Mouse (Mus musculus): Measurements from ENCODE around the gene Vsx2.
A peak's percentile ranks its signal among the peaks of the same experiment; 100 is the strongest.

The Vsx2 gene

DNA sequence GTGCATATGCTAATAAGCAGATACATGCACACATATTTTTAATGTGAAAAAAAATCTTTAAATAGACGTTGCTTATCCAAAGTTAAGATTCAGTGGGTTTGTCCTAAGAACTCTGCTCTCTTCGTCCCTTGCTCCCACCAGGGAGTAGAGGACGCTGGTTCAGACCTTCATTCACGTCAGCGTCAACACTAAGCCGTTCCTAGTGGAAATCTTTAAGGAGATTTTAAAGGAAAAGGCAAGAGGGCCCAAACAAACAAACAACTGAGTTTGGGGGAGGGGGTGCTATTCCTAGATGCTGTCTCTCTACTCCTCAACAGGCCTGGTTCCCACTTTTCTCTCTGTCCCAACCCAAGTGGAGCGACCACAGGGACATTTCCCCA, 2.8 kb downstream of the Vsx2 start:
- no peak for DNase-seq (ENCODE audit: low spot score)

DNA sequence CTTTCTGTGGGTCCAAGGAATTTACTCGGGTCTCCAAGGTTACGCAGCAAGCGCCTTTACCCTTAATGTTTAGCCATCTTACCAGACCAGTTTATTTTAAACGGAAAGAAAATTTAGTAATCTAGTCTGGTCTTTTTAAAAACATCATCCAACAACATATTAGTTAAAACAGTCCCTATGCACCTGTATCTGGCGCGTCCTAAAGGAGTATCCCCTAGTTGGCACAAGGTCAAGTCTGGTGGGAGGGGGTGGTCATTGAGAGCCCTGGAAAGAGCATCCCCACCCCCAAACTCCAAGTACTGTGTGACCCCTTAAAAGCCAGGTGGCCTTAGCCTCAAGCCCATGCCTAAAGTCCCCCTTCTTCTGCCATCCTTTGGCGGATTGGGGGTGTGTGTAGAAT, 3.5 kb downstream of the Vsx2 start:
- no peak for DNase-seq (ENCODE audit: low spot score)

DNA sequence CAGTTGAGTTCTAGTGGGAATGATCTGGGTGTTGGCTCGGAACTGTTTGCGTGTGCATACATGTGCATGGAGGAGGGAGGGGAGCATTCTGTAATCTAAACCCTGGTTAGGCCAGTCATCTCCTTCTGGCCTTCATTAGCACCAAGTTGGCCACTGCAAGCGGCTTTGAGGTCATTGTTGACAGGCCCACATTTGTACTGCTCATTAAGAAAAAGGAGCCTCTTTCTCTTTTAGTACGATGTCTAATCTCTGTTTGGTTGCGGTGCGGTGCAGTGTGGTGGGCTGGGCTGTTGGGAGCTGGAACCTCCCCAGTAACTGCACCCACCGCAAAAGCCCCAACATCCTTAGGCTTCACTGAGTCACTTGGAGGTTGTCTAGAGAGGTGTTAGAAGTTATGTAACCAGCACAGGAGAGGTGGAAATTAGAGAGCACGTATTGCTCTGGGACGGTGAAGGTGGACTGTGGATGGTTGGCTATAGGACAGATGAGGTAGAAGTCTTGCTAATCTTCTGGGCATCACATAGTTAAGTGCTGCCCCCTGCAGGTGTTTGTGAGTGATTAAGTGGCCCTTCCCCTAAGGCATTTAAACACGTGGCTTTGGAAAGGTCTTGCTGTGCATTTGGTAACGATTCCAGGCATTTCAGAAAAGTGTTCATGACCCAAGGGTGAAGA, 8.3 kb downstream of the Vsx2 start:
- no peak for DNase-seq (ENCODE audit: low spot score)

DNA sequence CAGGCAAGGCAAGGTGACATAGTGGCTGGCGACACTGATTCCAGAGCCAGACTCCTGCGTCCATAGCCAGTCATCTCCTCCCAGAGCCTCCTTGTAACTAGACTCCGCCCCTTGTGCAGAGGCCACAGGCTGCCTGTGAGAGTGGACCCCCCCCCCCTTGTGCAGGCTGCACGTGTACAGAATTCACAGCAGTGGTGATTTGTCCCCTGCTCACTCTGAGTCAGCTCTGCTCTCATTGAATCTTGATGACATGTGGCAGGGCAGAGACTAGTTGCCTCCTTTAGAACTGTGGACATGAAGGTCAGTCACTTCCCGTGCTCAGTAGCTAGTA, 8.8 kb downstream of the Vsx2 start:
- no peak for DNase-seq (ENCODE audit: low spot score)

DNA sequence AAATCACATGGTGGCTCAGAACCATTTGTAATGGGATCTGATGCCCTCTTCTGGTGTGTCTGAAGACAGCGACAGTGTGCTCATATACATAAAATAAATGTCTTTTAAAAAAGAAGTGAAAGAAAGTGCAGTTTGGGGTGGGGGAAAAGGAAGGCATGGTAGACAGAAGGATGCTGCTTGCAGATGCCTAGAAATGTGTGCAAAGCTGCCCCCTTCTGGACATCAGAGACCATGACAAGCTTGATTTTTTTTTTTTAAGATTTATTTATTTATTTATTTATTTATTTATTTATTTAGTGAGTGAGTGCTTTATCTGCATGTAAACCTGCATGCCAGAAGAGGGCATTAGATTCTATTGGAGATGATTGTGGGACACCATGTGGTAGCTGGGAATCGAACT, 11.7 kb downstream of the Vsx2 start:
- DNase-seq (ENCODE audit: low spot score): no peak

DNA sequence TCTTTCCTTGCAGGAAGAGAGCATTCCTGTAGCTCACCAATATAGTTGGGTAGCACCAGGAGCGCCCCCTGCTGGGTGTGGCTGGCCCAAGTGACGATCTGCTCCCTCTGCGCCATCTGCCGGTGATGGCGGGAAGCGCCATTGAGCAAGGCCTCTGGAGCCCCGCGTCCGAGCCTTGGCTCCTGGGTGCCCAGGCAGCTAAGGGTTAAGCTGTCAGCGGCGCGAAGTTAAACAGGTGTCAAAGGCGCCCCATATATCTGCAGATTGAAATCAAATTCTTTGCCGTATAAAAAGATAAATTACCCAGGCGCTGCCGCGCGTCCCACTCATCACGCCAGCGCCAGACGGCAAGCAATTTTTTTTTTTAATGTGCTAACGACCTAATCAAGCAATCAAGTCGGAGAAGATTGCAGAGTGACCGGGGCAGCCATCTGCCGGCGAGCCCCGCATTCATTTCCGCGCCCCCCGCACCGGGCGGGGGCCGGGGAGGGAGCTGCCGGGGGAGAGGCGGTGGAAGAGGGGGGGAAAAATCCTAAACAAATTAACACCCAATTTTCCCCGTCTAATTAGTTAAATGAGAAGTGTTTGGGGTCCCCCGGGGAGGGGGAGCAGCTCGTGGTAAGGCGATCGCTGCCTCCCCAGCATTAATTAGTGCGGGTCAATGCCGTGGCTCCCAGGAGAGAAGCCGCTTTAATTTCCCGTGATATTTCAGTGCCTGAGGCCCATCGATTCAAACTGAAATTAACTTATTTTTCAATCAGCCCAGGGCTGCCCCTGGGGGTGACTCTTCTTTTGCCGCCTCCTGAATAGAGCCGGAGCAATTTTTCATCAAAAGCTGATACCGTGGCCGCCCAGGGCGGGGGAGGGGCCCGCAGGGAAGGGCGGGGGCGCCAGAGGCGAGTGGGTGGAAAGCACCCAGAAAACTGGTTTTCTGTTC, 20.5 kb downstream of the Vsx2 start:
- DNase-seq (ENCODE audit: low spot score): peak; percentile 98

DNA sequence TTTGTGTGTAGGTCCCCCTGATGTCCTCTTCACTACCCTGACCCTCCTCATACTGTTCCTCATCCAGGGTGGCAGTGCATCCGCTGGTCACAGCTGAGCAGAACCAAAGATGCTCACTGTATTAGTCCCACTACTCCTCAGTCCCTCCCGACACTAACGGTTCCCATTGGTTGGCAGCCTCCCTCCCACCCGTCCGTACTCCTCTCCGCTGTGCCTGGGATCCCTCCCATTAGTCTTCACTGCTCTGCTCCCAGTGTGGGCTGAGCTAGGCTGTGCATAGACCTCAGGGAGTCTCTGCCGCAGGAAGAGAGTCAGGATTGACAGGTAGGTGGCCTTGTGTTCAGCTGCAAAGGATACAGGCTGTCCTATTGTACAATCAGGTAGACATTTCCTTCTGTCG, 28.8 kb downstream of the Vsx2 start:
- no peak for DNase-seq (ENCODE audit: low spot score)

DNA sequence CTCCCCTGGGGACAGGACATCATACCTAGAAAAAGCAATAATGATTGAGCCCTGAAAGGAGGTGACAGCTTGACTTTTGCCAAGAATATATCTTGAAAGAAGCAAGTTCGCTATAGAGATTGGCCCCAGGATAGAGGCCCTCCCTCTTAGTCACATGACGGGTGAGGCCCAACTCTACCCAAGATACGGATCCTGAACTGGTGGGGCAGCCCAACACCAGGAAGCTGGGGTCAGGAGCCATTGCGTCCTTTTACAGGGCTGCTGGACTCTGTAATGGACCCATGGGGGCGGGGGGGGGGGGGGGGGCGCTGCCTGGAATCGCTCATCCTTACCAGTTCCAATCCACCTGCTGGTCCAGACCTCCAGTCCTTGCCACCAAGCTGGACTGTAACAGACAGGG, 34.4 kb downstream of the Vsx2 start:
- no peak for DNase-seq (ENCODE audit: low spot score)

DNA sequence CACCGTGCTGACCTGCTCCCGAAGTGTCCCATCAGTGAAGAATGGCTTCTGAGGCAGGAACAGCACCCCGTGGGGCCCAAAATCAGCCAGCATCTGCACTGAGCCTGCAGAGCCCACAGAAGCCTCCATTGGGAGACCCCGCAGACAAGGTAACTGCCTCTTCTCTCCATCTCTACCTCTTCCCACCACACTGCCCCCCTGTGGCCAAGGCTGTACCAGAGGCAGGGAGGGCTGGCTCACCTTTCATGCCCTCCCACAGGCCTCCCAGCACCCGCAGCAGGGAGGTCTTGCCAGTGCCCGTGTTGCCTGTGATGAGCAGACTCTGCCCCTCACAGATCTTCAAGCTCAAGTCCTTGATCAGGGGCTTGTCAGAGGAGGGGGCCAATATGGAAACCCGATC, 36.3 kb downstream of the Vsx2 start:
- peak; percentile 70 for DNase-seq (ENCODE audit: low spot score)

DNA sequence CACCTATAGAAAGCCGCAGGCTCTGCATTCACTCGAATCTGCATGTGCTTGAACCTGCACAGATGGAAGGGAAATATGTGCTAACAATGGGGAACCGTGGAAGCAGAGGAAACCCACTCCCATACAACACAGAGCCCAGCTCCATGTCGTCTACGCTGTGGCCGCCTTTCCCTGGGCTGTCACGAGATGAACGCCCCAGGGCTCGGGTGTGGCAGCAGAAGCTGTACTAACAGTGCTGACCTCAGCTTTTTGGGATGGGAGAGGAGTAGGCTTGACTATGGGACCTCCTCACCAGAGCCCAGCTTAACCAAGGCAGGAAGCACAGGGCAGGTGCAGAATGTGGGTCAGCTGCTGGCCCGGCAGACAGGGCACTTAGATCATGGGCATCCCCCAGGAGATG, 42.2 kb downstream of the Vsx2 start:
- DNase-seq (ENCODE audit: low spot score): no peak

DNA sequence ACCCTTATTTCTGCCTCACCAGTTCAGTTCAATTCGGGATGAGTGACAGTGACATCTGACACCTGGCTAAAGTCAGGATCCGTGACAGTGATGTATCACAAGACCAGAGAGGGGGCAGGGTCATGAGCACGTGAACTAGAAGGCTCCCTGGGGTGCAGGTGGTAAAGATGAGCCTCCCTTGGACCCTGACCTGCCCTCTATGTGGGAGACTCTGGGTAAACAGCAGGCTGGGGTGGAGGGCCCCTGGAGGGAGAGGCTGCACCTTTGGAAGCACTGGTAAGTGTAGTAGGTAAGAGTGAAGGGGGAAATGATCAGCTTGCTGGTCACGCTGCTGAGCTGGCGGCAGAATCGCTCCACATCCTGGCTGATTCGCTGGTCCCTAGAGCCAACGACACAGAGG, 43.0 kb downstream of the Vsx2 start:
- no peak for DNase-seq (ENCODE audit: low spot score)

DNA sequence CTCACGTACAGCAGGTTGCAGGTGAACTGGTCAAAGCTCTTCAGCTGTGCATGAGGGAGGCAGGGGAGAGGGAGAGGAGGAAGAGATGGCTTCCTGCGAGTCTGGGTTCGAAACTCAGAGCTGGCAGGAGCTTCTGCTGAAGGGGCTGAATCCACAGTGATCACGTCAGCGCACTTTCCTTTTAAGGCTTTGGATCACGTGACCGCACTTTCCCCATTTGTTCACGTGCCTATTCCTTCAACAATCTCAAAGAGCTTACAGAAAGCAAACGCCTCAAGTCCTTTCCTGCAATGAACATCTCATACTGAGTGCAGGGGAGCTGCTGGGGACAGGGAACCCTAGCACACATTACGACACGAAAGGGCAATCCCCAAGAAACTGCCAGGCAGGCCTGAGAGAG, 44.4 kb downstream of the Vsx2 start:
- DNase-seq (ENCODE audit: low spot score): no peak

DNA sequence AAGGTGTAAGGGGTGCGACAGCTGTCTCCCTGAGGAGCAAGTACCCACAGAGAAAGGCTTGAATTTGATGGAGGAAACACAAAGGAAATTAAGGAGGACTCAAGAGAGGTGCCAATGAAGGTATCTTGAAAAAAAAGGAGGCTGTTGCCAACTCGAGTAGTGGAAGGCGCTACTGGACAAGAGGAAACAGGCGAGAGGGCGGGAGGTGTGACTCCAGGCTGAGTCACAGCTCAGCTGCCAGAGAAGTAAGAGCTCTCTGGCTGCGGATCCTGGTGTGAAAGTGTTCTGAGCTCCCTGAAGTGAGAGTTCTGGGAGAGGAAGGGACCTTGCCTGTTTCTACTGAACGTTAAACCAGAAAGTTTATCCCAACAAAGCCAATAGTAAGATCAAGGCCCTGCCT, 45.0 kb downstream of the Vsx2 start:
- no peak for DNase-seq (ENCODE audit: low spot score)

DNA sequence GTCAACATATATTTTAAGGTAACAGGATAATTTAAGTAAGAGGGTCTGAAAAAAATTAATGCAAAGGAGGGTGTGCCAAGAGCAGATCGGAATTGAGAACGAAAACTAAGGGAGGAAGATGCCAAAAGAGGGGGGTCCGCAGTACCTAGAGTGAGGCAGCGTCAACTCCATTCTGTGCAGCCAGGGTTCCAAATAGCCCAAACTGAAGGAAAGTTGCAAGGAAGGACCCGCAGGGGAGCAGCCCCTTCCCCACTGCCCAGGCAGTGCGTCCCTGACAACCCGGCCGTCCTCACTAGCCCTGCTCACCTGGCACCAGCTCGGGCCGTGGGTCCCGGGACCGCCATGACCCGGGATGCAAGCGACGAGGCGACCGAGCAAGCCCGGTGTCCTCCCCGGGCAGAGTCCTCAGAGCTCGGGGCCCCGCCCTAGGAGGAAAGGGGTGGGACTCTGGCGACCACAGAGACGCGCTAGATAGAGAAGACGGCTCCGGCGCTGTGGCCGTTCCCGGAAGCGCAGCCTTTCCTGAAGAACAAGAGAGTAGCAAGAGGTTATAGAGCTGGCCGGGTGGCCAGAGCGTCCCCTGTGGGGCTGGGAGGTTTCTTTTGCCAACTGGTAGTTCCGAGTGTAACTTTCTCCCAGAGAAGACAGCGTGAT, 47.5 kb downstream of the Vsx2 start, which contains the start of gene Abcd4:
TSS of gene Abcd4 (minus strand) at position 437 of the 654 bp plus-strand sequence.
- DNase-seq (ENCODE audit: low spot score): peak; percentile 92

DNA sequence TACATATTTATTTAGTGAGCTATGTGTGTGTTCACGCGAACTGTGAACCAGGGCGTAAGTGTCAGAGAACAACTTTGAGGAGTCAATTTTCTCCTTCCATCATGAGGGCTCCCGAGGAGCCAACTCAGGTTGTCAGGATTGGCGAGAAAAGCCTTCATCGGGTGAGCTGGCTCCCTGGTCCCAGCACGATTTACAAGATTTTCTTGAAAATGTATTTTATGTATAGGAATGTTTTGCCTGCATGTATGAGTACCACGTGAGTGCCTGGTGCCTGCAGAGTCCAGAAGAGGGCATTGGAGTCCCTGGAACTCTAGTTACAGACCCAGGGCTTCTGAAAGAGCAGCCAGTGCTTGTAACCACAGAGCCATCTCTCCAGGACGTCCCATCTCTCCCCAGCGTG, 48.1 kb downstream of the Vsx2 start:
- no peak for DNase-seq (ENCODE audit: low spot score)

DNA sequence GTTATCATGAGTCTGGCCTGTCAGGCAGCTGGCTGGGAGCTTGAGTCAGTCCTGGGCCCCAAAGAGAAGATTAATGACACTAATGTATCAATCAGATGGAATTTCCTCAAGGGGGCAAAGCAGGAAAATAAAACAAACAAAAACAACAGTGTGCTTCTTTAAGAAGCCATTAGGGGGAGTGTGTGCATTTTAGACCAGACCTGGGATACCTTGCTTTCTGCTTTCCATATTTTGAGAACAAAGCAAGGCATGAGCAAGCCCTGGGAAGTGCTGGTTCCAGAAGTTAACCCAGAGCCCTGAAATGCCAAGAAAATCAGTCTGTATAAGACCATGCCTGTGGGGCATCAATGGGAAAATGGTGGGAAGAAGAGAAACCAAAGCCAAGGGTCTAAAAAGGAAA, 51.4 kb downstream of the Vsx2 start:
- no peak for DNase-seq (ENCODE audit: low spot score)

DNA sequence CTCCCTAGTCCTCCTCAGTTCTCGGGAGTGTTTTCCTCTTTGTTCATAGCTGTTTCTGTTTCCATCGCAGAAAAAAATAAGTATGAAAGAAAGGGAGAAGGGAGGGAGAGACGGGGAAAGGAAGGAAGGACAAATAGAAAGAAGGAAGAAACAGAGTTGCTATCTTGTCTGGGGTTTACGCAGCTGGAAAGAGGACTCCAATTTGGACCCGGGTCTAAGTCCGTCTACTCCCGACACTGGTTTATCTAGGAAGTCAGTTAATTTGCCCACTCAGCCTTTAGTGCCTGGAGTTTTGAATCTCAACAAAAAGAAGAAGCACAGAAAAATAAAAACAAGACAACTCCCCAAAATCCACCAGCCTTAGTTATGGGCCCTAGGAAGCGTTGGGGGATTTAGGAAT, 55.0 kb downstream of the Vsx2 start:
- no peak for DNase-seq (ENCODE audit: low spot score)

DNA sequence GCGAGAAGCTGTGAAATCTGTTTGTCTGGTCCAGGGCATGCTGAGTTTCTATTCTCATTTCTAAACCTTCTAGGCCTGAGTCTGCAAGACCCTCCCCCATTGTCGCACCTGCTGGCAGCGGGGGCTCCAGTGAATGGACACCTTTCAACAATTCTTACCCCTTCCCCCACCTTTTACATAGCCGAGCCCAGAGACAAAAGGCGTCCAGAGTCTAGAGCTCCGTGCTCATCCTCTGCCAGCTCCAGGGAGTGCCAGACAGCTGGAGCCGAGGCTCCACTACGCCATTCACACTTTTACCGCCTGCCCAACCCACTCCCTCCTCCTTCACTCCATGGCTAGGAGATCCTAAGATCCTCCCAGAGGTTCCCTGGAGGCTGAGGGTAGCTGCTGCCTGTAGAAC, 55.6 kb downstream of the Vsx2 start:
- no peak for DNase-seq (ENCODE audit: low spot score)

DNA sequence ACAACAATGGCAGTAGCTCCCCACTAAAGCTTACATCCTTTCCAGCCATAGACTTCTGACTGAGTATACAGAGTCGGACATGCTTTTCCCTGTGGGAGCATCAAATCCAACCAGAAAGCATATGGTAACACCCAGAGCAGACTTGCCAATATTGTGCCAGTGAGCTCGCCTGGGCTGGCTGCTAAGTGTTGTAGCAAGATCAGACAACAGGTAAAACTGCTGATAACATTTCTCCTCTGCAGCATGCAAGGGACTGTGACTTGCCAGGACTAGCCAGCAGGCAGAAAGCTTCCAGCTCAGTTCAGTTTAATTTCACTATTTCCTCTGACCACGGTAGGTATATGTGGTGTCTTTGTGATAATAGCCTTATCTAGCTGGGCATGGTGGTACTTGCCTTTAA, 62.3 kb downstream of the Vsx2 start:
- no peak for DNase-seq (ENCODE audit: low spot score)

DNA sequence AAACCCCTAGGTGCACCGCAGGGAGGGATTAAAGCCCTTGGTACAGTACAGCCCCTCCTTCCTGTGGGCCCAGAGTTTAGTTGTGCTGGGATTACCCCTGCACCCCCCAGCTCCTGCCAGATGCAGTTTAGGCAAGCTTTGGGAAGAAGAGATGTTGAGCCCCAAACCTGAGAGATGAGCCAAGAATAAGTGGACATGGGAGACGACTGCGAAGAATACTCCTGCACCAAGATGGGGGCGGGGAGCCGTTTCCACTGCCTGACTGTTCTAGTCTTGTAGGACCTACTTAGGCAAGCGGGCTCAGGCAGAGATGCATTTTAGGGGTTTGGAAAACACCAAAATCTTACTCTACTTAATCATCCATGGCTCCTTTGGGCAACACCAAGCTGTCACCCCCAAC, 70.7 kb downstream of the Vsx2 start:
- DNase-seq (ENCODE audit: low spot score): no peak

DNA sequence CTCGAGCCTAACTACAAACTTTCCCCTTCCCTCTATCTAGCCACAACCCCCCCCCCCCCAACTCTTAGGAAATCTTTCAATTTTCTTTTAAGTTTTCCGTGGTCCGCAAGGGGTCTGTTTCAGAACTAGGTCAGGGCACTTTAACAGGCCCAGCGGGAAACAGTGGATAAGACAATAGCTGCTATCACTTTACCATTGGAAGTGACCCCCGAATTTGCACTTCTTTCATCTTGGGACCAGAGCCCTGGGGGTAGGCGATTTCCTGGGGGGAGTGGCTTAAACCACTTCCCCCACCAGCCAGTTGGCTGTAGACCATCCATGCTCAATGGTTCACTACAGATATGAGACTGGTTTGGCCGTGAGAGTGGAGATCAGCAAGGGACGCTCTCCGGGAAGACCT, 71.1 kb downstream of the Vsx2 start, which contains the start of gene Vrtn:
TSS of gene Vrtn (plus strand) at position 366 of the 400 bp plus-strand sequence.
- DNase-seq (ENCODE audit: low spot score): no peak

Data from testis, postnatal 10 days (tissue).